Mouse (Mus musculus) ZHBTc4 (cell line): ENCODE data around the gene BC107364.
"Not testable (repeated sequence)": the region's sequence is repeated elsewhere in the genome, so short reads cannot be mapped to it uniquely, and the experiment has no call there.

Experiments used
- DNase-seq: peaks from one replicate; pipeline ENCODE4 v3.0.0-alpha.2; 2011; ENCODE audit warnings: low read depth, low spot score

Gene BC107364

DNA sequence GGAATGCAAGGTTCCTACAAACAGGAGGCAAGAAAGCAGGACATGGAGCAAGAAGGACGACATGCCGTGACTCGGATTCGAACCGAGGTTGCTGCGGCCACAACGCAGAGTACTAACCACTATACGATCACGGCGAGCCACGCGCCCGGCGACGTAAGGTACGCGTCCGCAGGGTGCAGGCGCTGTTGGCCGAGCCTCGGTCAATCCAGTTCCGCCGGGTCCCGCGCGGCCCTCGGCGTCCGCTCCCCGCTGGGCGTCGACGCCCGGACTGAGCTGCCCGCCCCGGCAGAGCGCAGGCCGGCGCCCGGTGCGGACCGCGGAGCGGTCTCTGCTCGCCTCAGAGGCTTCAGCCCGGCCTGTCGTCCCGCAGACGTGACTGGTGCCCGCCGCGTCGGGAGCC, 5.9 kb upstream of the BC107364 start:
- not testable (repeated sequence) for DNase-seq

- not testable (repeated sequence) for DNase-seq
These were observed 847 bp downstream of the BC107364 start for GRCm38 (mm10) chr3:96451181-96451737.

- DNase-seq = not testable (repeated sequence)
These were observed 1.6 kb downstream of the BC107364 start for GRCm38 (mm10) chr3:96450586-96450896.

GRCm38 (mm10) chr3:96449762-96450585, 2.1 kb downstream of the BC107364 start:
- not testable (repeated sequence) for DNase-seq

DNA sequence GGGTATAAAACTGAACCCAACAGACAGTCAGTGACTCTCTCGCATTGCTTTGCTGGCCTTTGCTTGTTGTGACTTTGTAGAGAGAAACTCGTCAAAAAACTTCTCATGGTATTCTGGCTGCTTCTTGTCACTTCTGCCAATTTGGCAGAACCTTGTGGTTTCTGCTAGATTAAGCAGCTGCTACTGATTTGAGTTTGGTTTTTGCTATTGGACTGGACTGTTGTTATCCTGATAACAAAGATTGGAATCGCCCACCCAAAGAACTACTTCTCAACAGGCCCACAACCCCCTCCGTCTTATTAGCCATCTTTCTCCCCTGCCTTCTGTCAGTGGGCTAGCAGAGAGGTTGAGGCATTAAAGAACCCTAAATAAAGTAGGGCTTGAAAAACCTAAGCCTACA, 6.7 kb downstream of the BC107364 start:
- DNase-seq = no peak

- peak; percentile 91 for DNase-seq
These were observed 11.5 kb downstream of the BC107364 start for GRCm38 (mm10) chr3:96440578-96440977.

GRCm38 (mm10) chr3:96435557-96436091, 16.5 kb downstream of the BC107364 start:
- peak; percentile 76 for DNase-seq

DNA sequence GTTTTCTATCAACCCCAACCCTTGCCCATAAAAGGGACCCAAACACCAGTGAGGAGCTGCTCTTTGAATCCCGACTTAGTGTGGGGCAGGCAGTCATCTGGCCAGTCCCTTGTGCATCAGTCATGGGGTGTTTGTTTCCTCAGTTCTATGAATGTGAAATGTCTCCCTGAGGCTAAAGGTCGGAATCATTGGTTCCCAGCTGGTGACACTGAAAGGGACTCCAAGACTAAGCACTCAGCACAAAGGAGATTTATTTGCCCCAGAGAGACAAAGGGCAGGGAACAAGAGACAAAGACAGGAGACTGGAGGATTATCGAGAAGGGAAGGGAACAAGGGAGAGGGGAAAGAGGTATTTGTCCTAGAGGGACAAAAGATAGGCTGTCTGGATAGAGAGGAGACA, 19.9 kb downstream of the BC107364 start:
- DNase-seq = peak; percentile 50

DNA sequence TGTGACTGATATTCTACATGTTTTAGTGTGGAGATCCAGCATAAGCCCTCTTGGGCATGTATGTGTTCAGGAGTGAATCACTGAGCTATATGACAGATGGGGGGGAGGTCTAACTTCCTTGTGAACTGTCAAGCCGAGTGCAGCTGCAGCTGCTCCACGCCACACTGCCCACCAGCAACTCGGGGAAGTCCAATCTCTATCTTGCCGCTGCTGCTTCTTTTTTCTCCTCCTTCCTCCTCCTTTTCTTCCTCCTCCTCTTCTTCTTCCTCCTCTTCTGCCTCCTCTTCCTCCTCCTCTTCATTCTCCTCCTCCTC, 22.3 kb downstream of the BC107364 start:
- DNase-seq = no peak

GRCm38 (mm10) chr3:96428941-96429818, 22.9 kb downstream of the BC107364 start:
- no peak for DNase-seq

DNA sequence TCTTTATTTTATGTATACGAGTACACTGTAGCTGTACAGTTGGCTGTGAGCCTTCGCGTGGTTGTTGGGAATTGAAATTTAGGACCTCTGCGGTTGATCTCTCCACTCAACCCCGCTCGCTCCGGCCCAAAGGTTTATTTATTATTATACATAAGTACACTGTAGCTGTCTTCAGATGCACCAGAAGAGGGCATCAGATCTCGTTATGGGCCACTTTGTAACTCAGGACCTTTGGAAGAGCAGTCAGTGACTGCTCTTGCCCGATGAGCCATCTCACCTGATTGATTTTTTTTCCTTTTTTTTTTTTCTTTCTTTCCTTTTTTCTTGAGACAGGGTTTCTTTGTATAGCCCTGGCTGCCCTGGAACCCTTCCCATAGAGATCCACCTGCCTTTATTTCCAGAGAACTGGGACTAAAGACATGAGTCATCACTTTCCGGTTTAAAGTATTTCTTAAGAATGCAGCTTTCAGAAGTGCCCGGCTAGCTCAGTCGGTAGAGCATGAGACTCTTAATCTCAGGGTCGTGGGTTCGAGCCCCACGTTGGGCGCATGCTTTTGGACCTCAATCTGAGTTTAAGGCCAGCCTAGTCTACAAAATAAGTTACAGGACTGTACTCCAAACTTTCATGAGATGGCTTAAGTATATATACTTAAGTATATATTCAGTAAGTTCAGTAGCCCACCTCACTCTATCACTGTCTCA, 24.2 kb downstream of the BC107364 start:
- DNase-seq = peak; percentile 80

- peak; percentile 74 for DNase-seq
These were observed 24.8 kb downstream of the BC107364 start for GRCm38 (mm10) chr3:96427311-96427710.

GRCm38 (mm10) chr3:96426268-96426667, 25.8 kb downstream of the BC107364 start:
- no peak for DNase-seq

- DNase-seq = not testable (repeated sequence)
These were observed 27.7 kb downstream of the BC107364 start for GRCm38 (mm10) chr3:96424447-96424846.

GRCm38 (mm10) chr3:96423889-96424288, 28.2 kb downstream of the BC107364 start:
- peak; percentile 67 for DNase-seq

- DNase-seq = no peak
These were observed 31.3 kb downstream of the BC107364 start for GRCm38 (mm10) chr3:96420796-96421195.

DNA sequence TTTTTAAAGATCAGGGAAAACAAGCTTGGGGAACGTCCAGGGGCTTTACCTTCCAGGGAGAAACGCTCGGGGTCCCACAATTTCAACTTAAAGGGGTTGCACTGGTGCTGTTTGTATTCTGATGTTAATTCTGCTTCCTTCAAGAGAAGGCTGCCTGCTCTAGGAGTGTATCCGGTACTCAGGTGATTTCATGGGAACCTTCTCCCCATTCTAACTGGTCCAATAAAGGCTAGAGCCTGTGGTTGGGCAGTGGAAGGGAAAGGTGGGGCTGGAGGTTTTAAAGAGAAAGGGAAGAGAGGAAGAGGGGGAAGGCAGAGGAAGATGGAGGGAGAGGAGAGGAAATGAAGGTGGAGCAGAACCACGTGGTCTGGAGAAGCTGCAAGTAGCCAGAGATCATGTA, 33.2 kb downstream of the BC107364 start:
- DNase-seq = not testable (repeated sequence)

DNA sequence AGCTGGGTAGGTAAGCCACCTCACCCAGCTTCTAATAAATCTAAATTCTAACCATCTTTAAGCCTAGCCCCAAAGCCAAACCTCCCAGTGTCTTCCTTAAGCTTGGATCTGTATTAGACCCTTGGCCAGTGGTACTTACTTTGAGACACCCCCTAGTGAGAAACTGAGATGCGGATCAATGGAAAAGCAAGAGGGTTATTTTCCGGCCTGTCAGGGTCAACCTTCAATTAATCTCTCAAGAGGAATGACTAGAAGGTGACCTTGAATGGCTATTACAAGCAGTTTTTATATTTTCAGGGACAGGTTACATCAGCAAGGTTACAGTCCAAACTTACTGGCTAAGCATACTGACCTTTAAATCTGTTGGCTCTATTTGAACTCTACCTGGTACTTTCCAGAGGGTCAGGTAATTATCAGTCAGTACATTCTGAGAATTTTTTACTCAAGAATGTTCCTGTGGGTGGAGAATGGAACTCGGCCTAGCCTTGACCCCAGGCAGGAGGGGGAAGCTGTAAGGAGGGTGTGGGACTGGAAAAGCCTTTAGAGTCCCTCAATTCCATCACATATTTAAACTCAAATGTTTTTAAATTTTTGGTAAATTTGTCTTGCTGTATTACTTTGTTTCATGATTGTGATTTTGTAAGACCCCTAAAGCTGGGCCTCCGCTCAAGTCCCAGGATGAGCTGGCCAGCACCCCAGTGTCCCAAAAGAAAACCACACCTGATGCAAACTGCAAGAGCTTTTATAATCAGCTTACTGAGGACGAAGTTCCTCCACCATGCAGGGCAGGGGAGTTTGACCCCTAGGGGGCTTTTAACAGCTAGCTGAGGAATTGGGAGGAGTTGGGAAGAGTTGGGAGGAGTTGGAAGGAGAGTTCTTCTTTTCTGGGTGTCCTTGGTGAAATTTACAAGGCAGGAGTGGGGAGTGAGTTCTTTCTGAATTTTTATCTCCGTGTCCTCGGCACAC, 34.0 kb downstream of the BC107364 start:
- DNase-seq = peak; percentile 74

DNA sequence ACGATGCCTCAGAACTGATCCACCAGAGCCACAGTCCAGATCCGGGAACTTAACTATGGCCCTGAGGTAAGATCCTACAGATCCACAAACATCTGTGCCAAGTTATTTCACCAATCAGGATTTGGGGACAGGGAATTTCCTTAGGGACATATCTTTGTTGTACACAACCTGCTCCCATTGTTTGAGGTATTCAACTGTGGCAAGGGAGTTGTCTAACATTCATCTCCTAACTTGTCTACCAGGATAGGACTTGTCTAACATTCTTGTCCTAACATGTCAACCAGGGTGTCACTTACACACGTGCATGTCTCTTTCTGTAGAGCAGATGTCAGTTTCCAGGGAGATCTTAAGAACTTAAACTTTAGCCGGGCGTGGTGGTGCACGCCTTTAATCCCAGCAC, 35.5 kb downstream of the BC107364 start:
- peak; percentile 54 for DNase-seq

DNA sequence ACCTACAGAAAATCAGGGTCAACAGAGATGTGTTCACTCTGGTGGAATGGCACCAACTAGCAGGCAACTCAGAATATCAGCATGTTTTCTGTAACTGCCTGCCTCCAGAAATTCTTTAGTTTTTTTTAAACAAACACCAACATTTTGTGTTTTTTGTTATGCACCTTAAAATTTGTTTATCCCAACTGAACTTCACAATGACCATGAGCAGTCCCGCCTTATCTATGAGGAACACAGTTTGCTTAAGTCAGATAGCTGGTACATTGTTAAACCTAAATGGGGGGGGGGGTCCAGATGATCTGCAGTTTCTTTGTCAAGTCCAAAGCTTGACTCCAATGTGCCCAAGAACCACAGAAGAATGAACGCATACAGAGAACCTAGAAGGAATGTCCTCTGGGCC, 36.0 kb downstream of the BC107364 start:
- DNase-seq = no peak
